Mouse (Mus musculus) CH12.LX (cell line): Measurements from ENCODE around the gene Kidins220. TPM values are rescaled to one million over a fixed set of nuclear protein-coding genes. Genes with fewer than 3 reads are reported as not detected.

ENCODE experiments used
- DNase-seq: peaks from one replicate; pipeline ENCODE4 v3.0.0-alpha.2; 2013; ENCODE audit errors: extremely low read depth
- H3K27ac ChIP-seq: 2 replicates; pipeline ENCODE4 v1.5.1; 2012; ENCODE audit warnings: low read depth, mild to moderate bottlenecking, control low read depth, moderate library complexity; ENCODE audit not compliant: insufficient read depth
- H3K27me3 ChIP-seq: replicated peaks from 2 replicates; pipeline ENCODE3; 2012; ENCODE audit warnings: inconsistent platforms
- H3K36me3 ChIP-seq, 2 experiments: replicated peaks in 1 of 2; 2 replicates each; pipeline versions ENCODE3 to v1.6.1; 2012; ENCODE audit warnings: inconsistent platforms in 1 of 2, low read length in 1 of 2, mild to moderate bottlenecking in 1 of 2, mixed read lengths in 1 of 2, moderate library complexity in 1 of 2; ENCODE audit not compliant: control insufficient read depth in 1 of 2, insufficient read depth in 1 of 2
- H3K4me1 ChIP-seq, 2 experiments: 2 replicates each; pipeline ENCODE4 v1.6.1; 2012; ENCODE audit warnings: inconsistent platforms in 1 of 2, moderate library complexity in 1 of 2; ENCODE audit not compliant: insufficient read depth in 2 of 2, control insufficient read depth in 1 of 2
- H3K4me2 ChIP-seq: 2 replicates; pipeline ENCODE4 v1.6.1; 2012; ENCODE audit warnings: low read depth, mild to moderate bottlenecking, control low read depth; ENCODE audit not compliant: poor library complexity, insufficient read depth, severe bottlenecking
- H3K4me3 ChIP-seq, 3 experiments: fragments of 150-350 bp in 1 of 3; sonication (generic) in 1 of 3; replicated peaks in 1 of 3; 2 replicates each; pipeline versions ENCODE3 to v1.5.1; 2011 to 2012; ENCODE audit warnings: low read depth in 2 of 3, low read length in 2 of 3, mild to moderate bottlenecking in 2 of 3, moderate library complexity in 2 of 3, control low read depth in 1 of 3, improper control_type of control experiment in 1 of 3, inconsistent platforms in 1 of 3, mixed read lengths in 1 of 3; ENCODE audit not compliant: poor library complexity in 1 of 3
- H3K79me2 ChIP-seq: replicated peaks from 2 replicates; pipeline ENCODE4 v1.6.1; 2012; ENCODE audit warnings: mild to moderate bottlenecking, moderate library complexity; ENCODE audit not compliant: control insufficient read depth, poor library complexity, insufficient read depth, severe bottlenecking; ENCODE audit errors: extremely low read depth
- H3K9ac ChIP-seq: 2 replicates; pipeline ENCODE4 v1.6.1; 2012; ENCODE audit warnings: low read depth, mild to moderate bottlenecking, control low read depth, moderate library complexity; ENCODE audit not compliant: insufficient read depth
- H3K9me3 ChIP-seq: replicated peaks from 2 replicates; pipeline ENCODE3; 2012; ENCODE audit warnings: low read length, inconsistent platforms, mixed read lengths
- CHD1 ChIP-seq: IDR thresholded peaks from 2 replicates; pipeline ENCODE4 v1.6.1; 2012; ENCODE audit warnings: low read depth, low read length, improper control_type of control experiment, inconsistent platforms
- E2F4 ChIP-seq: IDR thresholded peaks from 2 replicates; pipeline ENCODE4 v1.6.1; 2011; ENCODE audit warnings: low read depth, low read length, improper control_type of control experiment; ENCODE audit not compliant: insufficient replicate concordance
- ETS1 ChIP-seq: conservative IDR thresholded peaks from 2 replicates; pipeline ENCODE4 v1.6.1; 2012; ENCODE audit warnings: low read depth, mild to moderate bottlenecking, inconsistent platforms, low read length, improper control_type of control experiment, moderate library complexity
- IRF4 ChIP-seq: IDR thresholded peaks from 2 replicates; pipeline ENCODE4 v1.6.1; 2014; ENCODE audit warnings: low read depth, mild to moderate bottlenecking, inconsistent platforms, low read length, improper control_type of control experiment
- MXI1 ChIP-seq: IDR thresholded peaks from 2 replicates; pipeline ENCODE4 v1.6.1; 2011; ENCODE audit warnings: mild to moderate bottlenecking, low read depth, low read length, improper control_type of control experiment
- MYC ChIP-seq: IDR thresholded peaks from 2 replicates; pipeline ENCODE4 v1.6.1; 2011; ENCODE audit warnings: low read depth, mild to moderate bottlenecking, improper control_type of control experiment, low read length
- SIN3A ChIP-seq: IDR thresholded peaks from 2 replicates; pipeline ENCODE4 v1.6.1; 2012; ENCODE audit warnings: low read length, improper control_type of control experiment, inconsistent platforms
- SMC3 ChIP-seq: IDR thresholded peaks from 2 replicates; pipeline ENCODE4 v1.6.1; 2011; ENCODE audit warnings: low read depth, low read length, improper control_type of control experiment
- TCF12 ChIP-seq: IDR thresholded peaks from 2 replicates; pipeline ENCODE4 v1.6.1; 2014; ENCODE audit warnings: low read depth, mild to moderate bottlenecking, inconsistent platforms, low read length, improper control_type of control experiment
- ZNF384 ChIP-seq: IDR thresholded peaks from 2 replicates; pipeline ENCODE4 v1.6.1; 2012; ENCODE audit warnings: low read depth, low read length, improper control_type of control experiment, inconsistent platforms
- dilution Hi-C: fragments of 300-500 bp; cut with MboI; formaldehyde crosslinking; loops from 2 replicates; pipeline ENCODE4 v1.14.3; 2020; ENCODE audit warnings: low sequenced_read_pairs; ENCODE audit not compliant: extremely low pct_unique_long_range_greater_than_20kb, extremely low pct_ligation_motif_present
- in situ Hi-C: fragments of 300-500 bp; cut with MboI; formaldehyde crosslinking; loops from 3 replicates; pipeline ENCODE4 v1.14.3; 2019; ENCODE audit warnings: low sequenced_read_pairs, low pct_ligation_motif_present, low pct_unique_long_range_greater_than_20kb, mixed read lengths
- polyA plus RNA-seq: library from polyadenylated mRNA; unstranded; fragments of >175 nt; gene quantifications from 2 replicates; pipeline ENCODE4 v1.2.1, GENCODE M21; 2012; ENCODE audit warnings: low read depth; ENCODE audit not compliant: insufficient read length
- total RNA-seq, 2 experiments: library from RNA; depleted of rRNA; stranded (reverse); fragments of 300-350 nt in 1 of 2; fragments of >200 nt in 1 of 2; gene quantifications; 2 replicates each; pipeline ENCODE4 v1.2.3; 2012 to 2014

Kidins220 gene
- total and polyA plus RNA-seq, 3 experiments = 32.4 to 47.8 (median 39.4) TPM

DNA sequence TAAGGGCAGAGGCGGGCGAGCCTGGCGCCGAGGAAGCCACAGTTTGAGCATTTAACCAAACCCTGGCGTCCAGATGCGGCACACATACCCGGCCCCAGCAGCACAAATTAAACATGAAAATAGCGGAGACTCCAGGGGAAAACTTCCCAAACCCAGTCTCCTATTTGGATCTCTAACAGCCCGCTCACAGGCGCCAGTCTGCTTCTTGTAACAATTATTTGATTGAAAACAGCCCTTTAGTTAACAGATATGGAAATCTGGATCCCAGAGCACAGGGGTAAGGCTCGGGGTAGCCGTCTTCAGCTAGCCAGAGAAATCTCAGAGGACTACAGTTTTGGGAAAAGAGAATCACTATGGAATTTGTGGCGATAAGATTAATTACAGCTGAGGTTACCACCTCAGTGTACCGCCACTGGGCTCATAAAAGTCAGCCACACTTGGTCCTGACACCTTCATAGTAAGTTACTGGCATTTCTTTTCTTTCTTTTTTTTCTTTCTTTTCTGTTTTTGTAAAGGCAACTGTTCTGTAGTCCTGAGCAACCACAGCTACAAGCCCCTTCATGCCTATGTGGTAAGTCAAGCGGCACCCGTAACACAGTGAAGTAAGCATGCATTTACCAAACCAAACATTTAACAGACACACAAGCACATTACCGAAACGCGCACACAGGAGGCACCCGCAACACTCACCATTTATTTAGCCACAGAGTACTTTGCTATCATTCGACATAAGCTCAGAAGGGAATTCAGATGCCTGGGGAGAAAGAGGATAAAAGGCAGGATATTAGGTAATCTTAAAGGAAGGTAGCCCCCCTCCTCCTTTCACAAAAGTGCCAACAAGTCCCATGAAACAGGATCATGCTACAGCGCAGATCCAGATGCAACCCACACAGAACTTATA is 120.1 kb downstream of the Kidins220 start:
- H3K9me3 ChIP-seq = no peaks in the 10 kb centered on the region
- H3K27ac ChIP-seq = no peak overlapping the region
- in situ Hi-C loops = loop anchor here (5.0 to 25.0 kb wide), 6 partner anchors 112 to 1192 kb away; no protein-coding TSS in a partner anchor
- H3K36me3 ChIP-seq = no peaks in the 10 kb centered on the region
- H3K9ac ChIP-seq = peak overlapping the region; percentile 46; the same call in 1 of the 2 replicates
- dilution Hi-C loops = no loop called here
- TF ChIP-seq IRF4 (peak; percentile 2; the same call in 1 of the 2 replicates), TCF12 (no peak), SIN3A (peak; percentile 37; the same call in 1 of the 2 replicates), ZNF384 (0 out of 2 replicates have a peak, but pooled peaks have one; percentile 37), MYC (no peak), CHD1 (peak; percentile 51; the same call in 1 of the 2 replicates), E2F4 (no peak), SMC3 (peak; percentile 28; the same call in 1 of the 2 replicates), ETS1 (no peak)
- H3K79me2 ChIP-seq = no peaks in the 10 kb centered on the region
- peak; percentile 26 for DNase-seq
- peak overlapping the region; percentile 63 to 90 (median 74) for H3K4me3 ChIP-seq
- H3K4me1 ChIP-seq = peaks cover 15 to 40% of the 10 kb centered on the region in 2 experiments
- H3K27me3 ChIP-seq = peaks cover 26% of the 10 kb centered on the region
- peak overlapping the region; percentile 64 for H3K4me2 ChIP-seq

DNA sequence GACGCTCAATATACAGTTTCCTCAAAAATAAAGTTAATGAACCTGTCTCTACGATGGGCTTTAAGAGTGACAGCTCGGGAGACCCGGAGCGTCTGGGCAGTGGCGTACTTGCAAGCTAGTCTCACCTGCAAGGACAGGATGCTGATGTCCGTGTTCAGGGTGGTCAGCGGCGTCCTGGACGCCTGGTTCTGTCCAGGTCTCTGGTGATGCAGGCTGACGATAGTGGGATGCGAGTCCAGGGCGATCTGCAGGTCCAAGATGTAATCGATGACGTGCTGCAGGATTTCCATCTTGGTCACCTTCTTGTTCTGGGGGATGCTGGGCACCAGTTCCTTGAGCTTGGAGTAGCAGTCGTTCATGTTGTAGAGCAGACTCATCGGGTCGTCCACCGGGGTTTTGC is 120.8 kb downstream of the Kidins220 start:
- Histone ChIP-seq H3K4me2 (peak overlapping the region; percentile 64), H3K36me3 (no peaks in the 10 kb centered on the region), H3K9ac (peak overlapping the region; percentile 46; the same call in 1 of the 2 replicates), H3K4me1 (peaks cover 15 to 40% of the 10 kb centered on the region in 2 experiments), H3K27ac (no peak overlapping the region), H3K79me2 (no peaks in the 10 kb centered on the region), H3K4me3 (peak overlapping the region; percentile 63 to 90 (median 74)), H3K9me3 (peaks cover under 1% of the 10 kb centered on the region), H3K27me3 (peaks cover 27% of the 10 kb centered on the region)
- in situ Hi-C loops (loop anchor here (10.0 to 25.0 kb wide), 5 partner anchors 319 to 1192 kb away; no protein-coding TSS in a partner anchor), dilution Hi-C loops (no loop called here)
- DNase-seq = no peak
- no peak for TF ChIP-seq MXI1
- TF ChIP-seq SIN3A = peak; percentile 1; the same call in 1 of the 2 replicates
